Mouse (Mus musculus) CD4-positive, CD25-positive, alpha-beta regulatory T cell, adult 2 months (primary cell): ENCODE measurements around the gene Tmem44.
"Not testable (repeated sequence)": the region's sequence is repeated elsewhere in the genome, so short reads cannot be mapped to it uniquely, and the experiment has no call there.

Source experiments
- DNase-seq: peaks from one replicate; pipeline ENCODE4 v3.0.0-alpha.2; 2012; ENCODE audit warnings: low read depth, low spot score

Gene Tmem44

DNA sequence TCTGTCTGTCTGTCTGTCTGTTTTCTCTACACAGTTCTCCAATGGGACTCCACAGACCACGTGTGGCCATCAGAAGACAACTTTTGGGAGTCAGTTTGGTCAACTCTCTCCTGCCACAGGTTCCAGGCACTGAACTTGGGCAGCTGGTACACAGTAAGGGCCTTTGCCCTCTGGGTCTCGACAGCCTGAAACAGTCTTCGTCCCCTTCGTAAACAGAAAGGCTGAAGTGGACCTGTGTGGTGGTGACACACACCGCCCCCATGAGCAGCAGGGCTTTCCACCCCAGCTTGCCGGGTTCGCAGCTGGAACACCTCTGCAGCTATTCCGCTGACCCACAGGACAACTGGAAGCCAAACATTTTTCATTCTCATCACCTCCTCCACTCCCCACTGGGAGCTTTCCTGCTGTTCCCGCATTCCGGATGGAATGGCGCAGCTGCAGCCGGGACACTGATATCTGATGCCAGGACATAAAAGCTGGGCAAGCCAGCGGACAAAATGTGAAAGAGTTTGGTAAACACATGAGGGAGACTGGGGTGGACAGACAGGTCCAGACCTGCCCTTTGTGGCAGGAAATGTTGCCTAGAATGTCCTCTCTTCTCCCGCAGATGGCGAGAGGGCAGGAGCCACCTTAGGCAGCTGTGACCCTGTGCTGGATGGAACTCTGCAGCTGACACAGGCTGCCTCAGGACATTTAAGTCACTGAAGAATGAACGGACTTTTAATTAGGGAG, 51.4 kb downstream of the Tmem44 start:
- DNase-seq, result no peak

DNA sequence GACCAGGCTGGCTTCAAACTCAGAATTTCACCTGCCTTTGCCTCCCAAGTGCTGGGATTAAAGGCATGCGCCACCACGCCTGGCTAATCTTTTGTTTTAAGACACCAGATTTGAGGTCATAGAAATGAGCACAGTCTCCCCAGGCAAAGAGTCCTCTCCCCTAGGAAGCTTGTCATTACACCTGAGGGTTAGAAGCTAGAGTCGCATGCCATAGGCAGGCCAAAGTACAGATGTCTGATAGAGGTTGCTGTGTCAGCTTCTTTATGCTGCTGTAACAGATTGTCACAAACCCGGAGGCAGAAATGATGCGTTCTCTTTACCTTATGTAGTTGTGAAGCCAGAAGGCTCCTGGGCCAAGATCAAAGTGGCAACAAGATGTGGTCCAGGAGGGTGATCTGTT, 53.3 kb downstream of the Tmem44 start:
- DNase-seq, result no peak

GRCm38 (mm10) chr16:30494883-30495282, 55.8 kb downstream of the Tmem44 start:
- no peak for DNase-seq

DNA sequence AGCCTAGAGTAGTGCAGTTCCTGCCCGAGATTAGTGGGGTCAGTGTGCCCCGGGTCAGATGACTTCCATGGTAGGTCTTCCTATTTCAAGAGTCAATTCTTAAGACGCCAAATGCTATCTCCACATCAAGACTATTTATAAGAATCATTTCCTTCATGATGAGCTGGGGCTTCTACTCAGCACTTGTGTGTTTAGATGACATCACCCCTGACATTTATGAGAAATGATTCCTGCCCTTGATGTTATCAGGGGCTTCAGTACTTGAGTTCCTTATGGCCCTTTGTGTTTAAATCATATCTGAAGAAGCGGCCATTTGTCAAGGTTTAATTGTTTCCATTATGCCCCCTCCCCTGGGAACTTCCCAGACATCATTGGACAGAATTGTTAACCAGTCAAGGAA, 58.9 kb downstream of the Tmem44 start:
- no peak for DNase-seq

DNA sequence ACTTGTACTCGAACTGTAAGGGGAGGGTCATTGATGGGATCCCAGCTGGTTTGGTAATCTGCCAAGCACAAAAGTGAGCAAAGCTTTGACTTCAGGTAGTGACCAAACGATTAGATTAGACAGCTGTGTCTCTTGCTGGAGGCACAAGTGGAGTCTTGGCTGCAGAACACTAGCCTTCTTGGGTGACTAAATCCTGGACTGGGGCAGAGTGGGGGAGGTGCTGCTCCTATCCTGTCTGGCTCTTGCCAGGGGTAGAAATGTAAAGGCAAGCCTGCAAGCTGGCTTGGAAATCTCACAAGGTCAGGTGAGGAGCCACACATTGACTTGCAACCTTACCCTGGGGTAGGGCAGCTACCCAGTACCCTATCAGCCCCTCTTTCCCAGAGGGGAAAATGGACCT, 59.9 kb downstream of the Tmem44 start:
- DNase-seq, result no peak

DNA sequence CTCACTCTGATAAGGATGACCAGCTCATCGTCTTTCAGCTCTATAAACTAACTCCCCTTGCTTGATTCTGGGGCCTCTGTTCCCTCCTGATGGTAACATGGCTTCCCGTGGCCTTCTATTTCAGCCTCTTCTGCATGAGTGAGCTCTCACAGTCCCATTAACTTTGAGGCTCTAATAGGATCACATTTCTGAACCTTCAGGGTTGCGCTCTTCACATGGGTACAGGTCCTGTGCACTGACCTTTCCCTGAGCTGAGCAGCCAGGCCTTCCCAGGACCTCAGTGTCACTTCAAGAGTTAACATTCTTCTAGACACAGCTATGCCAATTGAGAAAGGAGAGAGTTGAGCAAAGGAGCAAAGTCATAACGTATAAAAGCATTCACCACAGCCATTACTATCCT, 60.3 kb downstream of the Tmem44 start:
- no peak for DNase-seq

GRCm38 (mm10) chr16:30489662-30490061, 61.0 kb downstream of the Tmem44 start:
- DNase-seq, result no peak

- DNase-seq, result no peak
Observed at GRCm38 (mm10) chr16:30486498-30486897, 64.1 kb downstream of the Tmem44 start.

GRCm38 (mm10) chr16:30477791-30478190, 72.9 kb downstream of the Tmem44 start:
- DNase-seq, result no peak

- no peak for DNase-seq
Observed at GRCm38 (mm10) chr16:30477006-30477405, 73.6 kb downstream of the Tmem44 start.

- no peak for DNase-seq
Observed at GRCm38 (mm10) chr16:30475633-30476461, 74.8 kb downstream of the Tmem44 start.

DNA sequence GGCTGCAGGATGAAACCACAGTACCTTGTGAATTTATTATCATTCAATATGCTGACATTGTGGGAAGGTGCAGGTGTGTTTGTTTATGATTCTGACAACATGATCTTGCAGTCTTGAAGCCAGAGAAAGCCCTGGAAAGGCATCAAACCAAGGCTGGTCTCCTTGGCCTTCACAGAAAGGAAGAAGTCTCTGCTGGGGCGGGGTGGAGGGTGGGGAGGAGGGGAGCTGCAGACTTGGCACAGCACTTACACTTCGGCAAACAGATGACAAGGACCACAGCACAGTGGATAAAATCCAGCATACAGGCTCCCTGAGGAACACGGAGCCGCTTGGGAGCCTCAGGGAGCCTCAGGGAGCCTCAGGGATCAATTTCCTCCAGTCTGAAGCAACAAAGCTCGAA, 78.2 kb downstream of the Tmem44 start:
- no peak for DNase-seq

DNA sequence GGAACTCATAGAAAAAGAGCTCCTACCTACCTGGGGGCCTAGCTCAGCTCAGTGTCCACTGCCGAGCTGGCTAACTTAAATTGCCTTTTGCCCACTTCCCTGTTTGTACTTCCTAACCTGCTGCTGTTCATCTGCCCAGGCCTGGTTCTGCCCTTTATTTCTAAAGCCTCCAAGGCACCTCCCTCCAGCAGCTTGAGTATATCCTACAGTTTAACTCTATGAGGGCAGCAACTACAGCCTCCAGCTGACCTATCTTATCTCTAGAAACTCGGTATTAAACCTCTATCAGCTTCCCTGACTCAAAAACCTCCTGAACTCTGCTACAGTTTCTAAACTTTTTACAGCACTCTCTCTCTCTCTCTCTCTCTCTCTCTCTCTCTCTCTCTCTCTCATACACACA, 78.7 kb downstream of the Tmem44 start:
- no peak for DNase-seq

GRCm38 (mm10) chr16:30468944-30469343, 81.7 kb downstream of the Tmem44 start:
- DNase-seq, result no peak

- no peak for DNase-seq
Observed at GRCm38 (mm10) chr16:30465680-30466298, 84.9 kb downstream of the Tmem44 start.

GRCm38 (mm10) chr16:30464742-30465141, 85.9 kb downstream of the Tmem44 start:
- DNase-seq, result not testable (repeated sequence)
